Mouse (Mus musculus): ENCODE measurements around the gene Sugt1. TPM values are rescaled to one million over a fixed set of nuclear protein-coding genes. Genes with fewer than 3 reads are reported as not detected.

Sugt1 gene
- polyA plus RNA-seq, 1 experiment = 1.8 TPM

DNA sequence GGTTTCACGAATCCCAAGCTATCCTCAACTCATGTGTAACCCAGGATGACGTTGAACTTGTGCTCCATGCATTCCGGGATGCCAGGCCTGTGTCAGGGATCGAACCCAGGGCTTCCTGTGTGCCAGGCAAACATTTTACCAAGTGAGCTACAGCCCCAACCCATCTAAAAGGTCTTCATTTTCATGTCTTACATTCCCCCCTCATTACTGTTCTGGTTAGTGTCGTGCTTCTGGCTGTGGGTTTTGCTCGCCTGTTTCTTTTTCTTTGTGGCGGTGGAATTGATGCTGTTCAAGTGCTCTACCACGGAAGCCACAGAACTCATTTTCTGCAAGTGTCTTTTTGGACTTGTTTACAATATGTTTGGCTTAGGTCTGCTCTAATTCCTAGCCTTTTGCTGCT lies 3.4 kb downstream of the Sugt1 start:
- no peak for TF ChIP-seq GATA1 (IDR thresholded peaks at IDR 0.05; ENCODE audit: low read length)

DNA sequence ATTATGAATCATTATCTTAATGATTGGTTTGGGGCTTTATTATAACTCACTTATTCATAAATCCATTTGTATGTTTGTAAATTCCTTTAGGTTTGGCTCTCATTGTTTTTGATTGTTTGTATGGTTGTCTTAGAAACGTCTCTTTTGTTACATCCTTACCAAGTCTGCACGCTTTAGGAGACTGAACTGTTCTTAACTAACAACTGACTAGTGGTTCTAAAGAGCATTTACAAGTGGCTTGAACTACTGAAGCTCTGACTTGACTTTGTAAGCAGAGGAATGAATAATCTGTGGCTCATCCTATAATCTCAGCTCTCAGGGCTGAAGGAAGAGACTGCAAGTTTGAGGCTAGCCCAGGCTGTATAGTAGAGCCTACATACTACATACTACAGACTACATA lies 4.1 kb downstream of the Sugt1 start:
- TF ChIP-seq GATA1 (IDR thresholded peaks at IDR 0.05; ENCODE audit: low read length) = no peak

- TF ChIP-seq GATA1 (IDR thresholded peaks at IDR 0.05; ENCODE audit: low read length) = no peak
Observed at GRCm38 (mm10) chr14:79594069-79594468, 6.6 kb downstream of the Sugt1 start.

GRCm38 (mm10) chr14:79596602-79597001 lies 9.1 kb downstream of the Sugt1 start:
- TF ChIP-seq GATA1 (IDR thresholded peaks at IDR 0.05; ENCODE audit: low read length) = no peak

DNA sequence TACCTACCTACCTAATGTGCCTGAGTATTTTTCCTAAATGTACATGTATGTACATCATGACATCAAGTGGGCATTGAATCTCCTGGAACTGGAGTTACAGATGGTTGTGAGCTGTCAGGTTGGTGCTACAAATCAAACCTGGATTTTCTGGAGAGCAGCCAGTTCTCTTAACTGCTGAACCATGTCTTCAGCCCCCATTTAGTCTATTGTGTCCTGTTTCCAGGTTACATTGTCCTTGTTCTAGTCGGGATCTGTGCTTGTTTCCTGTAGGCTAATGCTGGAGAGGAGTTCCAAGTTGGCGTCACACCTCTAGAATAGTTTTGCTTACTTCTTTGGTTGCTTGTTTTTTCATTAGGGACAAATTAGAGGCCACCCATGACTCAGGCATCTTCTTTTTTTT lies 18.4 kb downstream of the Sugt1 start:
- TF ChIP-seq GATA1 (IDR thresholded peaks at IDR 0.05; ENCODE audit: low read length) = no peak

GRCm38 (mm10) chr14:79606392-79606791 lies 18.9 kb downstream of the Sugt1 start:
- TF ChIP-seq GATA1 (IDR thresholded peaks at IDR 0.05; ENCODE audit: low read length) = no peak

GRCm38 (mm10) chr14:79606867-79607266 lies 19.4 kb downstream of the Sugt1 start:
- TF ChIP-seq GATA1 (IDR thresholded peaks at IDR 0.05; ENCODE audit: low read length) = no peak

DNA sequence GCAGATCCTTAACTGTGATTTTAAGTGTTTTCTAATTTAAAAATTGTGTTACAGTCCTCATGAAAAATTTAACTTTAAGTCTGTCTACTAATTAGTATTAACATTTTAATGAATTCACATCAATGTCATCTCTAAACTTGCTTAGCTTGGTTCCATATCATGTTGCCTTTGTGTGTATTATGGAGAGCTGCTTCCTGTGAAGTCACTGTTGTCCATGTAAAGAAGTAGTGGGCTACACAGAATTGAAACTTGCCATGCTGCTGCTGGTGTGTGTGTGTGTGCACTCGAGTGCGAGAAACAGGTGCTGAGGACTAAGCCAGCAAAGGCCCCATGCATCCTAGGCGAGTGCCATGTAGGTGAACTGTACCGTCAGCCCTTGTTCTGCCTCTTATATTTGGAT lies 19.9 kb downstream of the Sugt1 start:
- TF ChIP-seq GATA1 (IDR thresholded peaks at IDR 0.05; ENCODE audit: low read length) = no peak

DNA sequence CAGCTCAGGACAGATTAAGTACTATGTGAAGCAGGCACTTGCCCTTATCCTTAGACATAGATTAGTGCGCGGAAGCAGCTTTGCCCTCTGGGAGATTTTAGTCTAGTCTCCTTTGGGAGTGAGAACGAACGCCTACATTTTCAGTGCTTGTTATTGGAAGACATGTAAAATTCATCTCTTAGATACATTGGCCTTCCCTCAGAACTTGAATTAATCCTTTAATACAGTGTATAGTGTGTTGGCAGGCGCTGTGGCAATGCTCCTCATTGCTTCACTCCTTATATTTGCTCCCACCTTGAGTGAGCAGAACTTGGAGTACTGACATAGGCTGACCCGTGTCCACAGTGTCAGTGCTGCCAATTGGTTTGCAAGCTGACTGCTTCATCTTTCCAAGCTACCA lies 20.8 kb downstream of the Sugt1 start:
- TF ChIP-seq GATA1 (IDR thresholded peaks at IDR 0.05; ENCODE audit: low read length) = no peak

DNA sequence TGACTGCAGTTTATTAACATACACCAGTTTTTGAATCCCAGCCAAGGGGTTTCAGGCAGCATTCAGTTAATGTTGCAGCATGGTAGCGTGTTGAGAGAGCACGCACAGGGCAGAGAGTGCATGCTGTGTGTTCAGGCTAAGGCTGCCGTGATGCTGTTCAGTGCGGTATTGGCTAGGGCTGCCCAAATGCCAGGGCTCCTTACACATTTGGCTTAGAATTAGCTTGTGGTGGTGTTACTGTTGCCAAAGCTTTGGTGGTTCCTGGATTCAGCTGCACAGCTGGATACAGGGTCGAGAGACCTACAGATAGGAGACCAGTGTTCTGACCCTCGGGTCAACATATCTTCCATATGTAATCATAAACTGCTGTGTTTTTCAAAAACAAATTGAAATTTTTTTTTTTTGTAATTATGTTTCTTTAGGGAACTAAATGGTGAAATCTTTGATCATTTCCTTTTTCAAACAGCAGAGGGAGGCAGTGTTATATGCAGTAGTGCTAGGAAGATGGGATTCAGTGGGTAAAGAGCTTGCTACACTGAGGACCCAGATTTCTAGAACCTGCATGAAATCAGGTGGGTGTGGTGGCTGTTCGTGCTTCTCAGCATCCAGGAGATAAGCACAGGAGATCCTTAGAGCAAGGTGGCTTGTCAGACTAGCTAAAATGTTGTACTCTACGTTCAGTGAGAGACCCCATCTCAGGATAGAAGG lies 29.8 kb downstream of the Sugt1 start:
- TF ChIP-seq GATA1 (IDR thresholded peaks at IDR 0.05; ENCODE audit: low read length) = no peak

DNA sequence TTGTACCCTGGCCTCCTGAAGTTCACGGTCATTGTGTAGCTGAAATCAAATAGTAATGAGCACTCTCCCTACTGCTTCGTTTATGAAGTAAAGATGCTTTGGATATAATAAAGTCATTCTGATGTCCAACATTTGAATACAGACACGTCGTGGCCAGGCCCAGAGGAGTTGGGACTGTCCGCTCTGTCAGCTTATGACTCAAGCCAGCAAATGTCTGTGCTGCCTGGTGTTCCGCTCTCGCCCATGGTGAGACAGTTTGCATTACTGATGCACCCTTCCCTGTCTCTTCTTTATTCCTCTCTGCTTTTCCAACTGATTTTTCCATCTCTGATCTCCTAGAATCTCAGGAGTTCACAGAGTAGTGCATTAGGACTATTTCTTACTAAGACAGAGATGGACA lies 32.3 kb downstream of the Sugt1 start:
- TF ChIP-seq GATA1 (IDR thresholded peaks at IDR 0.05; ENCODE audit: low read length) = peak; percentile 6

GRCm38 (mm10) chr14:79621143-79621542 lies 33.7 kb downstream of the Sugt1 start:
- no peak for TF ChIP-seq GATA1 (IDR thresholded peaks at IDR 0.05; ENCODE audit: low read length)

DNA sequence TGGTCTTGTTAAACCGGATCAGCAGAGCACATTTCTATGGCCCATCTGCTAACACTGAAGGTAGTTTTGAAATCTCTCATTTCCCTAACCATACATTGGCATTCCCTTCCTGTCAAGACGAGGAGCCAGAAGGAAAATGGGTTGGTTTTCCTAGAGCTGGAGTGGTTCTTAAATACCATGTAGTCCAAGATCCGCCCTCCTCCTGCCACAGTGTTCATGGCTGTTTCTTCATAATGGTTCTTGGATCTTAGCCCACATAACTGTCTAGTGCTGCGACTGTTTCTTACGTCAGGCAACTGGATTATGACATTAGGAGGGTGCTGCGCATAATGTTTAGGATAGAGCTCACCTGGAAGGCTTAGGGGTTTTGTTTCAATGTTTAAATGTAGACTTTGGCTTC lies 44.8 kb downstream of the Sugt1 start:
- TF ChIP-seq GATA1 (IDR thresholded peaks at IDR 0.05; ENCODE audit: low read length) = no peak

DNA sequence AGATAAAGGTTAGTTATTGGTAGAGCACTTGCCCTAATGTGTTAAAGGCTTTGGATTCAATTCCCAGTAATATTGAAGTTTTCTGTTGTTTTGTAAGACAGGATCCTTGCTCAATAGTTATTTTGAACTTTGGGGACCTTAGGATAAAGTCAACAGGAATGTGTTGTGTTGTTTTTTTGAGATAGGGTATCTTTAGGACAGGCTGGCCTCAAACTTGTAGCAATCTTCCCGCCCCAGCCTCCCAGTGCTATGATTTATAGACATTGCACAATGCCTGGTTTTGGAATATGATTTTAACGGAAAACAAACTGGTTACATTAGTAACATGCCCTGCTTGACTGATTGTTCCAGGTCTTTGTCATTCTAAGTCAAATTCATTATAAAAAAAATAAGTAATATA lies 45.7 kb downstream of the Sugt1 start:
- no peak for TF ChIP-seq GATA1 (IDR thresholded peaks at IDR 0.05; ENCODE audit: low read length)

DNA sequence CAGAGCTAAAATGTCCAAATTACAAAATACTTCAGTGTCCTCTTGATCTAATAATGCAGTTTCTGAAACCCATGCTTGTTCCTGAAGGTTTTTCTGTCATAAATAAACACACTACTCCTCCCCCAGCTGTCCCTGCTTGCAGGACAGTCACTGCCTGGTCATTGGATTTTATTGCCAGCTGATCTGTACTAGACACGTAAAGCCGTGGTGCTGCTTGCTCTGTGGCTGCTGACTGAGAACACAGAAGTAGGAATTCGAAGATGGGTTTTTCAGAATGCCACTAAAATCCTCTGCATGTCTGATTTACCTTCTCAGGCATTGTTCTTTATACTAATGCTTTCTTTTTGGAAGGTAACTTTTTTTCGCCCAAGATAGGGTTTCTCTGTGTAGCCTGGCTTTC lies 49.3 kb downstream of the Sugt1 start:
- no peak for TF ChIP-seq GATA1 (IDR thresholded peaks at IDR 0.05; ENCODE audit: low read length)

DNA sequence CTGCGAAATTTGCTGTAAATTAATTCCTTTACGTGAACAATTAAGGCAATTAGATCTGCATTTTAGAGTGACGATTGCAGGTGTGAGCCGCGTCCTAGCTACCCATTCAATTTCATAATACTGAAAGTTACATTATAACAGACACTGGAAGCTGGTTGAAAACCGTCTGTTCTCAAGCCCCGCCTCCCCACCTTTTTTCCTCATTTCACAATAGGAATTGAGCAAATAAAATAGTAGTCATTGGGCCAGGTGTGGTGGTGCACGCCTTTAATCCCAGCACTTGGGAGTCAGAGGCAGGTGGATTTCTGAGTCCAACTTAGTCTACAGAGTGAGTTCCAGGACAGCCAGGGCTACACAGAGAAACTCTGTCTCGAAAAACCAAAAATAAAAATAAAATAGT lies 54.6 kb downstream of the Sugt1 start:
- no peak for TF ChIP-seq GATA1 (IDR thresholded peaks at IDR 0.05; ENCODE audit: low read length)

DNA sequence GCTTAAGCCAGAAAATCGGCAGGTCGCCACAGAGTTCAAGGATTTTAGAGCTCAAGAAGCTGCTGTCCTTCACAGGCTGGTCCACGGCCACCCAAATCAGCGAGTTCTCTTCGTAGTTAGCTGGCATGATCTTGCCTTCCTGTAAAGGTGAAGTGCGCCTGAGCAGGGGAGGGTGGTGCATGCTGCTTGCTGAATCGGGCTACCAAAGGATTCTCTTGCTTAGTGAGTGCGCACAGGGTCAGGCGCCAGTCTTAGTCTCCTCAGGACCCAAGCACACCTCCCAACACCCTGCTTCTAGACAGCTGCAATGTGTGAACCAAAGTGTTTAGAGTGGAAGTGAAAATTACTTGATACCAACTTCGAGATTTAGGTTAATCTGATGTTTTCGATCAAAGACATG lies 57.9 kb downstream of the Sugt1 start:
- no peak for TF ChIP-seq GATA1 (IDR thresholded peaks at IDR 0.05; ENCODE audit: low read length)

DNA sequence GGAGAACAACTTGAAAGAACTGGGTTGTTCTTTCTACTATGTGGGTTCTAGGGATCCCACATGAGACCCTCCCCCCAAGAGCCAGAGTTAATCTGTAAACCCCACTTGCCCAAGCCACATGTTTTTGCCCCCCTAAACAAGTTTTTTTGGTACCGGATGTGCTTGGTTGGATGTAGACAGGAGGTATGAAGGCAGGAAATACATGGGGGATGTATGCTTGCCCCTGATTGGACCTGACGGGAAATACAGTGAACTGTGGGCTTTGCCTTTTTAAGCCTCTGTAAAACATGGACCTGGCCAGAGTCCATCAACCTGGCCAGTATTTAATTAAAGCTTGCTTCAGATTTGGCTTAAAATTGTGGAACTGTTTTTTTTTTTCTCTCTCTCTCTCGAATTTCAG lies 62.2 kb downstream of the Sugt1 start:
- TF ChIP-seq GATA1 (IDR thresholded peaks at IDR 0.05; ENCODE audit: low read length) = no peak
